Mouse (Mus musculus): ENCODE results near the gene Paqr3.

Paqr3 gene

DNA sequence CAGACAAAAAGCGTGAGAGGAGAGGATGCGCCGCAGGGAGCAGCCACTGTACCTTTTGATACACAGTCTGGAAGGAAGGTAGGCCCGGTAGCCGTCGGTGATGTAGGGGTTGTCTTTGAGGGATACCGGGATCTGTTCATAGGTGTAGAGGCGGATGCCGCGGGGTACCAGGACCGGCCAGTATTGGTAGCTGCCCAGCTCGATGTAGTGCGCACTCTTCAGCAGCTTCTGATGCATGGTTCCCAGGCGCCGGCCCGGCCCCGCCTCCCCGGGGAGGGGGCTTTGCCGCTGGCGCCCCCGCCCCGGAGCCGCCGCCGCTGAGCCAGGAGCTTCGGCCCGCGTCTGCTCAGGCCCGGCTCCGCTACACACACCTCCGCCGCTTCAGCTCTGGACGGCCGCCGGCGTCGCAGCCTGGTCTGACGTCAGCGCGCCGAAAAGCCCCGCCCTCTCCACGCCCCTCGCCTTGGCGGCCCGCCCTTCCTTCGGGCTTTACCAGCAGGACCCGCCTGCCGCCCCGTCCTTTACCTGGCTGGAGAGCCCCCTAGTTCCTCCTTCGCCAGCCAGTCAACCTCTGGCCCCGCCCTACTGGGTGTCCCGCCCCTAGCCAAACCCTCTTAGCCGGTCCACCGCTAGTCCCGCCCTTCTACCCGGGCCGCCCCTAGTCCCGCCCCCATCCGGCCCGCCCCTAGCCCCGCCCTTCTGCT, at the start of gene Paqr3:
Paqr3 (minus strand) TSS at position 390 of the 704 bp plus-strand sequence.
- peak; percentile 95 to 96 for DNase-seq

DNA sequence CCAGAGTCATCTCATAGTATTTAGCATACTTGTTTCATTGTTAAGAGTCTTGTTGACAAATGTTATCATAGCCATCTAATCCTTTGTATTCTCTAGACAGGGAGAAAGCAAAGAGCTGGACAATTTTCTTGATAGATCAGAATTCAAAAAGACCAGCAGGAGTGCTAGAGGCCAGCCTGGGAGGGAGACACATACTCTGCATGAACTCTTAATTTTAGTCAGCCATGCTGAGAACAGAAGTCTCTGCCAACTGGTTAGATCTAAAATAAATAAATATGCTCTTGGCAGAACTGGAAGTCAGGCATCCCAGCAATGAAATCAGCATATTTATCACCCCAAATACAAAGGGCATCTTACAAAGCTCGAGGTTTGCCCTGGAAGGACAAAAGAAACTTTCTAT, 43.3 kb upstream of the Paqr3 start:
- no peak for DNase-seq

DNA sequence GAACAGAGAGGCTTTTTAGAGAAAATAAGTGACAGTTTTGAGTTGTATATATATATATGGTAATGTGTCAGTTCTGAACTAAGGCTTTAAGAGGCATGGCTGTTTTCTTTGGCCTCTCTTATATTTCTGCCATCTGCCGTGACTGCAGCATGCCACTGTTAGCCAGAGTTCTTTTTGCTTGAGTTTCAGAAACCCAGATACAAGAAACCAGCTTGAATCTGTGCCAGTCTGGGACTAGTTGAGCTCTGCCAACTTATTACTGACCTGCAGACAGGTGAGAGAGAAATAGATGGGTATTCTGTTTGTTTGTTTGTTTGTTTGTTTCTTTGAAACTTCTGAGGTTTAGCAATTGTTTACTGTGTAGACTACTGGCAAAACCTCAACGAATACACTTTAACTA, 23.9 kb upstream of the Paqr3 start:
- DNase-seq, result no peak

DNA sequence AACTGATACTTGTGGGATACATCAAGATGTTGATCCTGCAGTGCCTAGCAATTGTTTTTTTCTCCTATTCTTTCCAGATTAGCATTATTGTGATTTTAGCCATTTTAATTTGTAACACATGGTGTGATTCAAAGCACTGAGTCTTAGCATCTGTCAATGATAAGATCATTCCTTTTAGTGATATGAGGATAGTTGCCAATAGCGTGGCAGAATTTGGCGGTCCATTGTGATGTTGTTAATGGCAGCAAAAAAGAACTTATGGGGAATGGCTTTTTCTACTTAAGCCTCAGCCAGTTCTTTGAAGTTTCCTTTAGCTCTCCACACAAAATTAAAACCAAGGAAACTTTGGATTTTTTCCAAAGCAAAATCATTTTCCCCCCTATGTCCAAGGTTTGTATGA, 18.2 kb upstream of the Paqr3 start:
- DNase-seq, result no peak

DNA sequence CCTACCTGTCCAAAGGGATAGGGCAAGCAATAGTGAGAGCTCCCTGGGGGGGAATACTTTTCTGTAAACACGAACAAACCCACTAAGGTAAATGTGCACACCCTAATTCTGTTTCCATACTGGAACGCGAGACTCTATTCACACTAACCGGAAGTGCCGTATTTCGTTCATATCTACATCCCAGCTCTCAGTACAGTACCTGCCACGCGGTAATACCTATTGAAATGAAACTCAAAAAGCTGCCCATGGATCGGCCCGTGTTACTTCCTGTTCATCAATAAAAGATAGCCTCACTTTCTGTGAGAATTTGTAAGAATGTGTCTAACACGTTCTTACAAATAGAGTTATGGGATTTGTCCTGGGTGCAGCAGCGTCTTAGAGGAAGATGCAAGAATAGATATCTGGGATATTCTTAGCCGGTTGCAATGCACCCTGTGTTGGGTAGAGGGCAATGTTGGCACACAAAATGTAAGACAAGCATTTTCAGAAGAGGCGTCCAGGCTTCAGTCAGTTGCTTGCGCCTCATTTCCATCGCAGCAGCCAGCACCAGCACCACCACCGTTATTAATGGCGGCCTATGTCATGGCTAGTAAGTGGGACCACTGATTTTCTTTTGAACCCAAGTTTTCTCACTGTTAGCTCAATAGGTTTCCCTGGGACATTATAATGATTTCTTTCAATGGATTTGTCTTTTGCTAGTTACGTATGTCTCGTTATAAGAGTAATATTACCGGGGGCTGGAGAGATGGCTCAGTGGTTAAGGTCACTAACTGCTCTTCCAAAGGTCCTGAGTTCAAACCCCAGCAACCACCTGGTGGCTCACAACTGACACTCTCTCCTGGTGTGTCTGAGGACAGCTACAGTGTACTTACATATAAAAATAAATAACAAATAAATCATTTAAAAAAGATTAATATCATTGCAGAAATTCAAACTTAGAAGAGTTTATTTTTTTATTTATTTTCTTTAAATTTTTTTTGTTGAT, 17.1 kb upstream of the Paqr3 start:
- peak in 1 of 2 experiments; percentile 8 for DNase-seq

DNA sequence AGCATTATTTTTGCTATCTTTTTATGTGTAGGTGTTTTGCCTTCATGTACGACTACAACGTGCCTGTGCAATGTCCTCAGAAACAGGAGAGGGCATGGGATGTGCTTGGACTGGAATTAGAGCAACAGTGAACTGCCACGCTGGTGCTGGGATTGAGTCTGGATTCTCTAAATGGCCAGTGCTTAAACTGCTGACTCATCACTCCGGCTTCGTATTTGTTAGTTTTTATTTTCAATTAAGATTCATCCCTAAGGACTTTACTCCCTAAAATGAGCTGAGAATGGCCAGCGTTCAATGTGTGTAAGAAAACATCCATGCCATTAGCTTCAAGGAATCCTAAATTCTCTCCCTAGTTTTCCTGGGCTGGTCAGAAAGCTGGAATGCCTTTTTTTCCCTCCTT, 15.9 kb upstream of the Paqr3 start:
- no peak for DNase-seq

DNA sequence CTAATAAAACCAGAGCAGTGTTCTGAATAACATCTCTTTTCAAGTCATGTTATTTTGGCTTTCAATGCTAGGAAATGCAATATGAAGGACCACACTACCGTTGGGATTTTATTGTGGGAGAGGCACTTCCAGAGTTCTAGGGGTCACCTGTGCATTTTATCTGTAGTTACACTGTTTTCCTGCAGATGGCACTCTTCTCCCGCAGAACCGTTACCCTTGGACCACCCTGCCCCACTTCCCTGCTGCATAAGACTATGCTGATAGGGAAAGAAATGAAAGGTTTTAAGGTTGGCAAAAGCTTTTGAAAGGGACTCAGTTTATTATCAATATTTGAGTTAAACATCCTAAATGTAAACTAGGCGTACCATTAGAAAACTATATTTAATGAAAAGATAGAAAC, 14.6 kb upstream of the Paqr3 start:
- DNase-seq, result peak in 1 of 2 experiments; percentile 10

DNA sequence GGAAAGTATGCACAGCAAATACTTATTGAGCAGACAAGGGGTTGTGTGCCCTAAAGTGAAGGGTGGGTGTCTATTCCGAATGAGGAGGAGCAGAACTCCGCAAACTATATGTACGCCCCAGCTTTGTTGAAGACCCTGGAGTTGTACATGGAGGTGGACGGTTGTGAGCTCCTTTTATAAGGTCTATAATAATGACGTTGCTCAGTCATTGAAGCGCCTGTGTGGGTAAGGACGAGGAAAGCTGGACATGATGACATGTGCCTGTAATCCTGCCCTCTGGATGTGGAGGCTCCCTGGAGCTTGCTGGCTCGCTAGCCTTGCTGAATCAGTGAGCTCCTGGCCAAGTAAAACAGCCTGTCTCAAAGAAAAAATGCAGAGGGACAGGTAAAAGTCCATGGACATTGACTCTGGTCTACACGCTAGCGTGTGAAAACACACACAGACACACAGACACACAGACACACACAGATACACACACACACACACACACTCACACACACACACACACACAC, 14.1 kb upstream of the Paqr3 start:
- DNase-seq, result no peak

DNA sequence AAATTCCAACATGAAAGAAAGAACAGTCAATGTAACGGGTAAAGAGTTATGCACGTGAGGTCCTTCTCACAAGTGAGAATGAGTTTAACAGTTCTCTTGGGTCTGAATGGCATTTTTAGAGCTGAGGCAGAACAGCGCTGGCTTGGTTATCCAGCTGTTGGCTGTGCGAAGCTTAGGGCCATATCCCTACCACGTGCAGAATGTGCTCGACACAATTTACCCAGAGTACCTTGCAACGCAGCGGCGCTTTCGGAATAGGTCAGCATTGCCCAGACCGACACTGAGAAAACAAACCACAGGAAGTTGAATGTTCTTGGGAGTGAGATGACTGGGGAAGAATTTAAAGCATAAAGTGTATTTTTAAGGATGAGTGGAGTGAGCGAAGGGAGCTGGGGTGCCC, 13.6 kb upstream of the Paqr3 start:
- no peak for DNase-seq

DNA sequence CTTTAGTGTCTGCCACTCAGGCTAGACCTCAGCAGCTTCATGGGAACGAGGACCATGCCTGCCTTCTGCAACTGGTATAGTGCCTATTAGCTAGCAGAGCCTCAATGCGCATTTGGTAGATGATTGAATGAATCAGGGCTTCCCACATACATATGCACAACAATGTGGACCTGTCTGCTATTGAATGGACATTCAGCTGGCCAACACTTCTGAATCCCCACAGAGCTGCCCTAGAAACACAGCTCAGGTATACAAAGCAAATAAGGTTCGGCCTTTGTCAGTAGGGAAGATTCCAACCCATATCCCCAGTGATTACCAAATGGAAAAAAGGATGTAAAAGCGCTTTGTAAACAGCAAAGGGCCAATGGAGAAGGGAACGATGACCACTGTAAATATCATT, 699 bp downstream of the Paqr3 start:
- DNase-seq, result no peak

DNA sequence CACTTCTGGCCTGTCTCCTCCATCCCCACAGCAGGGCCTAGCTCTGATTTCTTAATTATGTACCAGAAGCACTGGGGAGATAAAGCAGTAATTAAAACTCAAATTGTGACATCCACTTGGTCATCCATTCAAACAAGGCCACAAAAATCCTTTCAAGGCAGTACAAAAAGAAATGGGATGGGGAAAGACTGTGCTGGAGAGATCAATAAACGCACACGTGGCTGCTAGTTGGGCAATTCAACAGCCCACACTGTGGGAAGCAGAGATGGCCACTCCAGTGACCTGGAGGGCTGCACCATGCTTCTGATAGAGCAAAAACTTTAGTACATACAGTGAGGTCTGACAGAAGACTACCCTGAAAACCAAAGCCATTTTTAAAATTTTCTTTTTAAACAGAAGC, 1.3 kb downstream of the Paqr3 start:
- DNase-seq, result no peak

DNA sequence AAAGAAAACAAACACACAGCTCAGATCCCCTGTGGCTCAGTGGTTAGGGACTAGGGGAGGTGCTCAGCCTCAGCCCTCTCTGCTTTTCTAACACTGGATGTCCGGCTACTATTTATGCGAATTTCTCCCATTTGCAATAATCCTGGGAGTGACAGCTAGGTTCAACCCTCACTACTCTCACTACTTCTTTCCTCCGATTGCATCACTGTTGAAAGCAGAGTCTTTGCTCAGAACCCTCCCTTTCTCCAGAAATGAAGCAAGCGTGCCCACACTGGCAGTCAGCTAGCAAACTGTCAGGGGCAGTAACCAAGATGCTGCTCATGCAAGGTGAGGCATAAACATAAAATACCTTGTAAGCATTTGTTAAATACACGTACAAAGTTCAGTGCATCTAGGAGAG, 3.1 kb downstream of the Paqr3 start:
- DNase-seq, result no peak

DNA sequence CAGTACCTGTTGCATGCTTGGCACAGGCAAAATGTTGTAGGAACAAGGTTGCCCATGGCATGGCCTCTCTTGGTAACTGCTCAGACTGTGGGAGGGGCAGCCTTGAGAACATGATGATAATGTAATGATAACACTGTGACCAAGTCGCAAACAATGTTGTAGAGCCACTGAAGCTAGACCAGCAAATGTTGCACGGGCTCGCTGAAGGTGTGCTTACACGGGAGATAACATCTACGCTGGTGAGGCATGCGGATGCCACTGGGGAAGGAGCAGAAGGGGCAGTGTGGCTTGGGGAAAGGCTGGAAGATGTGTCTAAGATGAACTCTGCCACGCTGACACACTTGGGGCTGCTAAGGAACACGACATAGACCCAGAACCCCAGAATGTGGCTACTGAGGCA, 11.4 kb downstream of the Paqr3 start:
- no peak for DNase-seq

DNA sequence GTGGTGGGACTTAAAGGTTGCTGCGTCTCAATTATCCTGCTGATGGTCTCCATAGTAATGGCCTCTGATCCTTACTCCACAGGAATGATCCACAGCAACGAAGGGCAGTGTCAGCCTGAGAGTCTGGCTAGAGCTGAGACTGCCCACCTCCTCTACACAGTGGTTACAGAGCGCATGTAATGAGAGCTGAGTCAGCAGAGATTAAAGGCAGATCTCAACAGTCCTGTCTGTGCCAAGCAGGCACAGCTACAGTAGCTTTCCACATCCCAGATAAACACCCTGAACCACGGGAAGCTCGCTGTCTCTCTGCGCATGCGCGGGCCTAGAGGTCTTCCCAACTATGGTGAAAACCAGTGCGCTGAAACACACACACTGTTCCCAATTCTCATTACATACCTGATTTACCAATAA, 13.8 kb downstream of the Paqr3 start:
- DNase-seq, result no peak

DNA sequence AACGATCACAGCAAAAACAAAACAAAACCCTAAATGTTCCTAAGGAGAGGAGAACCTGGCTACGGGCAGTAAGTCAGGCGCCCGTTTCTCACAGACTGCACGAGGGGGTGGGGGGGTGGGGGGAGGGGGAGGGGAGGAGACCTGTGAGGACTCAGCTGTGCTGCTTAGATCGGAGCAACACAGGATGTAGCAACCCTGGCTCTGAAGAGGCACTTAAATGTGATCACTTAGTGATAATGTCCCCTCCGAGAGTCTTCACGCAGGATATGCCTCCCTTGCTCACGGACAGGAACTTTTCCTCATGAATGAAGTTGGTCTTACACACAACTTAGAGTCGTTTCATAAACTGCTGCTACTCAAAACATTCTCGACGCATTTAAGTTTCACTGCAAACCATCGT, 16.1 kb downstream of the Paqr3 start:
- DNase-seq, result no peak

DNA sequence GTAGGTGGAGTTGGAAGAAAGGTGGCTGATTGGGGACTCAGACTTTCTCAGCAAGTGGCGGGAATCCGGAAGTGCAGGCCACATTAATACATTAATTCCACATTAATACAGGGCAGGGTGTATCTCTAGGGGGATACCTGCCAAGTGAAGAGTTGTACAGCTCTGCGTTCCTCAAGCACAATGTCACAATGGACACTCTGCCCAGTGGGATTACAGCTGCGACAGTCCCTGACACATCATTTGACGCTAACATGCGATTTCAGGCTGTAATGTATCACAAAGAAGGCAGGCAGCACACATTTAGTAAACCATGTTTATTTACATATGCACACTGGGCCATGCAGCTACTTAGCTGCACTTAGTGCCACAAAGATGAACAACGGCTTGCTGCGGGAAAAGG, 18.4 kb downstream of the Paqr3 start:
- no peak for DNase-seq

DNA sequence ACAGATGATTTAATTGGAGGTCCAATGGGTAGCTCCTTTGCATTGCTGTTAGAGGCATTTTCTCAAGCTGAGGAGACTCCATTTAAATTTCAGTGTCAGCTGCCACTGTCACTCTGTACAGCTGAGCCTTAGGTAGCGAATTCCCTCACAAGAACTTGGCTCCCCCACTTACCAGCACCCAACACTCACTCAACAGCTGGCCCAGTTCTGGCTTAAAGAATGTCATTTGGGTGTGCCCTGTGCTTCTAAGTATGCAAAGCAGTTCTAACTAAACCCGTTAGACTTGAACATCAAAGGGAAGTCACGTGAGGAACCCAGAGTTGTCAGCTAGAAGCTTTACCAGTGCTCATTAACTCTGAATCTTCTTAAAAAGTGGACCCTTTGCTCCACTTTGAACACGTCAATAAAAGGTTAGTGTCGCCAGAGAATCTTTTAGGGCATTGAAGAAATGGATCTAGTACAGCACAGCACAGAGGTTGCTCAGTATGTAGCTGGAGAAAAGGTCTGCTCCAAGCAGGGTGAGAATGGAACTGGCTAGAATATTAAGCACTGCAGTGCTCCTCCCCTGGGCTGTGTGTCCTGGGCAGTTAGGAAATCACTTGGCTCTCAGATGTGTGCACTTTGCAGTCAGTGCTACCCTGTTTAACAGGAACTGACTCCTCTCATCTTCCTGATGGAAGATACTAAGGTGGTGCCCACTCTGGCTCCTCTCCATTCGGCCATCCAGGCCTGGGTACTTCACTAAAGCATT, 21.2 kb downstream of the Paqr3 start:
- no peak for DNase-seq

DNA sequence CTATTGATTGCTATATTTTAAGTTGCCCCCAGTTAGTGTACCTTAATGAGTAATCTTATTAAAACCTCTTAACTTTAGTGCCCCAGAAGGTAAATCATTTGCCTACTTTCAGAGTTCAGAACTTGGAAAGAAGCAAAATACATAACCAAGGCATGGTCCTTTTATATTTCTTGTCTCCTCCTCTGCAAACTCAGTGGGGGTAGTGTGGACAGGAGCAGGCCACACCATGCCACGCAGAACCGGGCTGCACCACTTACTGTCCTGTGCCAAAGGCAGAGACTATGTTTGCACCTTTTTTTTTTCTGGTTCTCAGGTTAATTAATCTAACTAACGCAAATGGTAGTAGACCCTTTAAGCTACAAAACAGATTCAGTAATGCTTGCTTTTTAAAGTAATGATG, 22.0 kb downstream of the Paqr3 start:
- no peak for DNase-seq

DNA sequence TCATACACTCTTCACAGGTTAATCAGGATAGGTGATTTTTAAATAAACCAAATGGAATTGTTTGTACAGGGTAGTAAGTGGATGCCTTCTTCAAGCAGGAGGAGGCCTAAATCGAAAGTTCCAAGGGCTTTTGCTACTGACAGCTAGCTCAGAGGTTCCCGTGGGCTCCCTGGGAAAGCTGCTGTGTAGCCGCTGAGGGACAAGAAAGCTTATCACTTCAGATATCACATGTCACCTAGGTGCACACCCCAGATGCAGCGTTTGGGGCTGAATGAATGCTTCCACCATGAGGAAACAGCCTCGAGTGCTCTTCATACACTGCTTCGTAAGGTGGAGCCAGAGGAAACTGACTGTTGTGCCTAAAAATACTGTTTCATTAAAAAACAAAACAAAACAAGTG, 23.2 kb downstream of the Paqr3 start:
- DNase-seq, result no peak

DNA sequence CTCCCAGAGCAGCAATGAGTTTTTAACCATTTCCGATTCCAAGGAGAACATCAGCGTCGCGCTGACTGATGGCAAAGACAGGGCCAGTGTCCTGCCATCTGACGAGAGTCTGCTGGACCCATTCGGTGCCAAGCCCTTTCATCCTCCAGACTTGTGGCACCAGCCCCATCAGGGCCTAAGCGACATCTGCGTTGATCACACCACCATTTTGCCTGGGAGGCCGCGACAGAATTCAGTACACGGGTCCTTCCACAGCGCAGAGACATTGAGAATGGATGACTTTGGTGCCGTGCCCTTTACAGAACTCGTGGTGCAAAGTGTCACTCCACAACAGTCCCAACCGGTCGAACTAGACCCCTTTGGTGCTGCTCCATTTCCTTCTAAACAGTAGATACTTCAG, 23.6 kb downstream of the Paqr3 start:
- no peak for DNase-seq

DNA sequence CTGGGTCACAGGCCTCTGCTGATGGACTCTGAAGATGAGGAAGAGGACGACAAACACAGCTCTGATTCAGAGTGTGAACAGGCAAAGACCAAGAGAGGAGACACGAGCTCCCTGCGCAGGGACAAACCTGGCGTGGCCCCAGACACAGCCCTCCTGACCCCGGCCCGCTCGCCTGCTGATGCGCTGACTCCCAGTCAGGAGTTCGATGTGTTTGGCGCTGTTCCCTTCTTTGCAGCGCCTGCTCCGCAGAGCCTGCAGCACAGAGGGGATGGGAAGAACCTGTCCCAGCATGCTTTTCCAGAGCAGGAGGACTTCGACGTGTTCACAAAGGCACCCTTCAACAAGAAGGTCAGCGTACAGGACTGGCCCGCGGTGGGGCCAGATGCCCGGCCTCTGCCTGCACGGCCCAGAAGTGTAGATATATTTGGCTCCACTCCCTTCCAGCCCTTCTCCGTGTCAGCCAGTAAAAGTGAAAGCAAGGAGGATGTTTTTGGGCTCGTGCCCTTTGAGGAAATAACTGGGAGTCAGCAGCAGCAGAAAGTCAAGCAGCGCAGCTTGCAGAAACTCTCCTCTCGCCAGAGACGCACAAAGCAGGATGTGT, 24.3 kb downstream of the Paqr3 start:
- no peak for DNase-seq

DNA sequence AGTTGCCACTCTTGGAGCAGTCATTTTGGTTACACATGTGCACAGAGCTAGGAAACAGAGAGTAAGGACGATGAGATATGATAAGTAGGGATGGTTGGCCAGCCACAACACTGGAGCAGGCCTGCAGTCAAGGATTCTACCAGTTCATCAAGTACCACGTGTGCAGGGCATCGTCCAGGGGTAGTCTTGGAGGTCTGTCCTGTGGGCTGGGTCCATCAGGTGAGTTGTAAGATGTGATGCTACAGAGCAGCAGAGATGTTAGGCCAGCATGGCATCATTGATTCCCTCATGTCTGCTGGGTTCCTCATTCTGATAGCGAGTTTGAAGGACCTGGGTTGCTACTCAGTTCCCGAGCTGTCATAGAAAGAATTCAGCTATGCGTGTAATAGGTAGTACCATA, 26.3 kb downstream of the Paqr3 start:
- no peak for DNase-seq

DNA sequence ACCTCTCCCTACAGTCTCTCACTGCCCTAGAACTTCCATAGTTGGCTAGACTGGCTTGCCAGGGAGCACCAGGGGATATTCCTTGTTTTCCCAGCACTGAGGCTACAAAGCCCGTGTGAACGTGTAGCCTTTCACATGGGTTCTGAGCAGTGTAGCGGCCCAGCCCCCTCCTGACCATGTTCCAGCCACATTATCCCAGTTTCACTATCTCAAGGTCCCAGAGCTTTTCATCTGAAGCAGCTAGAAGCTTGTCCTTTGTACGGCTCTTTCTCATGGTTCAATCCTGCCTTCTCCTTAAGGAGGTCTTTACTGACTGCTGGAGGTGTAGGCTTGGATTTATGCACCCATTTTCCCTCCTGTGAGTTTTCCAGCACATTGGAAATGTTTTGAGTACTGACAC, 26.9 kb downstream of the Paqr3 start:
- no peak for DNase-seq
